In the genomic region with DNA sequence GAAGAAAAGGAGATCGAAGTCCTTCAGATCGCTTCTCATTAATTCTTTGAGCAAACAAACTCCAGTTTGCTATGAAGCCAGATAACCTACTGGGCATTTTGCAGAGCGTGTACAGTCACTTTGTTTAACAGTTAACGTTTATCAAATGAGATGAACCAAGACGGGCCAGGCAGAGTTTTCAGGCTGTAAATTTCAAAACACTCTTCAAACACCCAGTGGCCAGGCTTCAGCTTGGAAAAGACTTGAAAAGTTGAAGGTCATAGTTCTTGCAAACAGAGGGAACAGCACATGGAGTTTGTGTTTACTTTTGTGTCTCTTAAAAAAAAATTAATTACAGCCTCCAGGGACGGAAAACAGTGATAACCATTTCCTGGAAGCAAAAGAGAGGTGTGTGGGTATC, we compare ENCODE assay signal across 21 mouse cellular contexts.
DNase-seq lines count a peak whose midpoint lies in the region; ATAC-seq lines count a peak whose summit lies in the region.
"Had no signal": no experiment of that assay in that cellular context is flagged by ENCODE, and none has a peak within 500 bp of the region (broad histone marks: within the 10 kb centered on the region; RNA-seq: fewer than 3 reads in every experiment).

No protein-coding gene starts in this region.

- H3K9me3 ChIP-seq in liver, embryonic 16.5 days (replicated peaks; ENCODE audit: control insufficient read depth, low read length): no peaks in the 10 kb centered on the region; the same call in 1 of the 2 replicates
- H3K9me3 ChIP-seq in liver, embryonic 11.5 days (ENCODE audit: control insufficient read depth, low read length): no peaks in the 10 kb centered on the region
- H3K9me3 ChIP-seq: embryonic facial prominence, embryonic 10.5 days; liver, embryonic 13.5 days; midbrain, embryonic 15.5 days; neural tube, embryonic 15.5 days had no signal

- H3K4me1 ChIP-seq in liver, embryonic 16.5 days (ENCODE audit: control insufficient read depth, low read depth, low read length): no peaks in the 10 kb centered on the region
- H3K4me1 ChIP-seq in liver, embryonic 11.5 days (replicated peaks; ENCODE audit: control insufficient read depth, insufficient read depth, low read length): no peaks in the 10 kb centered on the region
- H3K4me1 ChIP-seq: heart, embryonic 12.5 days; hindbrain, embryonic 13.5 days; midbrain, embryonic 15.5 days; neural tube, embryonic 15.5 days had no signal

- no peak overlapping the region for H3K9ac ChIP-seq in liver, embryonic 16.5 days (ENCODE audit: low read depth, low read length)
- no peak overlapping the region for H3K9ac ChIP-seq in liver, embryonic 11.5 days (ENCODE audit: low read depth, low read length)
- H3K9ac ChIP-seq: heart, embryonic 12.5 days; hindbrain, embryonic 13.5 days; liver, embryonic 13.5 days; midbrain, embryonic 15.5 days; neural tube, embryonic 15.5 days had no signal

- 46% methylated on average over 6 of the region's 6 CpGs for WGBS in liver, embryonic 16.5 days (ENCODE audit: insufficient replicate concordance)
- WGBS in liver, embryonic 11.5 days: 48% methylated on average over 6 of the region's 6 CpGs

- H3K36me3 ChIP-seq in liver, embryonic 16.5 days (ENCODE audit: control insufficient read depth, insufficient read depth): no peaks in the 10 kb centered on the region
- no peaks in the 10 kb centered on the region for H3K36me3 ChIP-seq in liver, embryonic 11.5 days (ENCODE audit: control insufficient read depth, insufficient read depth, low read length)
- H3K36me3 ChIP-seq: embryonic facial prominence, embryonic 10.5 days; heart, embryonic 12.5 days; hindbrain, embryonic 13.5 days; liver, embryonic 13.5 days; midbrain, embryonic 15.5 days; neural tube, embryonic 15.5 days had no signal

- ATAC-seq in liver, embryonic 16.5 days (ENCODE audit: low read depth): peak; percentile 51; the same call in 1 of the 2 replicates
- ATAC-seq in liver, embryonic 11.5 days (replicated peaks; ENCODE audit: low FRiP score): no peak
- ATAC-seq: inflammation-experienced regulatory T-cells, adult 6 months; midbrain, embryonic 15.5 days had no signal

- no peak overlapping the region for H3K27ac ChIP-seq in liver, embryonic 16.5 days (ENCODE audit: low read length)
- H3K27ac ChIP-seq in liver, embryonic 11.5 days (ENCODE audit: low read depth, low read length): no peak overlapping the region
- H3K27ac ChIP-seq: embryonic facial prominence, embryonic 10.5 days; hindbrain, embryonic 13.5 days; left cerebral cortex, adult 2 months; liver, embryonic 13.5 days; midbrain, embryonic 15.5 days; neural tube, embryonic 15.5 days had no signal

- peak; percentile 37 for DNase-seq in kidney, adult 9 months
- no peak for DNase-seq in kidney, adult 11 months
- no peak for DNase-seq in liver, embryonic 11.5 days (ENCODE audit: low spot score)
- peak; percentile 53 for DNase-seq in lung, postnatal 10 days
- peak; percentile 43 for DNase-seq in lung, postnatal 36 days
- no peak for DNase-seq in embryo, embryonic 10 days (ENCODE audit: low spot score)
- DNase-seq: cerebellum, adult 8-10 months; heart, postnatal 14 days; left cerebral cortex, postnatal 4 days; liver, embryonic 13.5 days; right cerebral cortex, postnatal 14 days; spleen, adult 18-20 months; thymus, adult 2 months had no signal

- no peak overlapping the region for H3K4me3 ChIP-seq in liver, embryonic 16.5 days (ENCODE audit: low read depth, low read length)
- H3K4me3 ChIP-seq in liver, embryonic 11.5 days (ENCODE audit: low read depth, low read length): no peak overlapping the region
- H3K4me3 ChIP-seq: embryonic facial prominence, embryonic 10.5 days; heart, embryonic 12.5 days; hindbrain, embryonic 13.5 days; left cerebral cortex, adult 2 months; liver, embryonic 13.5 days; midbrain, embryonic 15.5 days; neural tube, embryonic 15.5 days had no signal

- H3K4me2 ChIP-seq in liver, embryonic 16.5 days (ENCODE audit: low read depth, low read length): no peak overlapping the region
- H3K4me2 ChIP-seq in liver, embryonic 11.5 days: no peak overlapping the region
- H3K4me2 ChIP-seq: heart, embryonic 12.5 days; hindbrain, embryonic 13.5 days; liver, embryonic 13.5 days; midbrain, embryonic 15.5 days; neural tube, embryonic 15.5 days had no signal

- H3K27me3 ChIP-seq in liver, embryonic 16.5 days (ENCODE audit: control insufficient read depth, insufficient read depth, low read depth, low read length): no peaks in the 10 kb centered on the region
- no peaks in the 10 kb centered on the region for H3K27me3 ChIP-seq in liver, embryonic 11.5 days (replicated peaks; ENCODE audit: control insufficient read depth, insufficient read depth, low read length)
- H3K27me3 ChIP-seq: heart, embryonic 12.5 days; hindbrain, embryonic 13.5 days; liver, embryonic 13.5 days; midbrain, embryonic 15.5 days; neural tube, embryonic 15.5 days had no signal

Comparison
In these comparisons a context has a peak if more than half of its experiments do, and no peak if none do; other contexts are left out.
1. DNase-seq: peak in kidney, adult 9 months (single experiment), lung, postnatal 10 days (single experiment) and lung, postnatal 36 days (single experiment); none in kidney, adult 11 months (single experiment), liver, embryonic 11.5 days (single experiment) and embryo, embryonic 10 days (single experiment).